Mouse (Mus musculus) MEL (cell line): ENCODE data around the gene Ski. TPM values are rescaled to one million over a fixed set of nuclear protein-coding genes. Genes with fewer than 3 reads are reported as not detected.
A peak's percentile ranks its signal among the peaks of the same experiment; 100 is the strongest.

ENCODE experiments used
- DNase-seq: peaks from one replicate; pipeline ENCODE4 v3.0.0; 2011; ENCODE audit warnings: low read depth, low spot score
- H3K27ac ChIP-seq: 2 replicates; pipeline ENCODE4 v1.5.1; 2012; ENCODE audit warnings: low read depth, mild to moderate bottlenecking, control low read depth, low read length, moderate library complexity; ENCODE audit not compliant: control insufficient read depth
- H3K27me3 ChIP-seq, 2 experiments: fragments of 150-350 bp in 1 of 2; sonication (generic) in 1 of 2; 2 replicates each; pipeline ENCODE4 v1.6.1; 2012; ENCODE audit warnings: low read length in 2 of 2, mild to moderate bottlenecking in 2 of 2, improper control_type of control experiment in 1 of 2, moderate library complexity in 1 of 2; ENCODE audit not compliant: insufficient read depth in 2 of 2, control insufficient read depth in 1 of 2
- H3K36me3 ChIP-seq, 2 experiments: 2 replicates each; pipeline ENCODE4 v1.6.1; 2012 to 2014; ENCODE audit warnings: low read length in 2 of 2, improper control_type of control experiment in 1 of 2, inconsistent platforms in 1 of 2, mild to moderate bottlenecking in 1 of 2; ENCODE audit not compliant: insufficient read depth in 2 of 2, control insufficient read depth in 1 of 2
- H3K4me1 ChIP-seq, 2 experiments: fragments of 150-350 bp in 1 of 2; sonication (generic) in 1 of 2; 2 replicates each; pipeline ENCODE4 v1.6.1; 2012; ENCODE audit warnings: low read length in 2 of 2, improper control_type of control experiment in 1 of 2, mild to moderate bottlenecking in 1 of 2; ENCODE audit not compliant: insufficient read depth in 2 of 2, control insufficient read depth in 1 of 2
- H3K4me3 ChIP-seq, 2 experiments: fragments of 150-350 bp in 1 of 2; sonication (generic) in 1 of 2; 2 replicates each; pipeline ENCODE4 v1.5.1; 2012; ENCODE audit warnings: low read depth in 2 of 2, low read length in 2 of 2, mild to moderate bottlenecking in 2 of 2, moderate library complexity in 2 of 2, control low read depth in 1 of 2, improper control_type of control experiment in 1 of 2; ENCODE audit not compliant: control insufficient read depth in 1 of 2, insufficient read depth in 1 of 2
- H3K79me2 ChIP-seq: 2 replicates; pipeline ENCODE4 v1.6.1; 2012; ENCODE audit warnings: mild to moderate bottlenecking, low read length, moderate library complexity; ENCODE audit not compliant: control insufficient read depth, poor library complexity, insufficient read depth
- H3K9ac ChIP-seq: 2 replicates; pipeline ENCODE4 v1.6.1; 2012; ENCODE audit warnings: low read depth, mild to moderate bottlenecking, control low read depth, low read length, moderate library complexity; ENCODE audit not compliant: control insufficient read depth, poor library complexity, severe bottlenecking
- H3K9me3 ChIP-seq: fragments of 150-350 bp; sonication (generic); replicated peaks from 2 replicates; pipeline ENCODE4 v1.6.1; 2012; ENCODE audit warnings: mild to moderate bottlenecking, low read length, improper control_type of control experiment, moderate library complexity; ENCODE audit not compliant: insufficient read depth
- EP300 ChIP-seq, 2 experiments: IDR thresholded peaks; 2 replicates each; pipeline ENCODE4 v1.6.1; 2011; ENCODE audit warnings: improper control_type of control experiment in 2 of 2, low read length in 2 of 2, low read depth in 1 of 2, mild to moderate bottlenecking in 1 of 2
- ETS1 ChIP-seq: IDR thresholded peaks from 2 replicates; pipeline ENCODE4 v1.6.1; 2012; ENCODE audit warnings: low read depth, mild to moderate bottlenecking, inconsistent platforms, low read length, improper control_type of control experiment, moderate library complexity
- GATA1 ChIP-seq: IDR thresholded peaks from 2 replicates; pipeline ENCODE4 v1.6.1; 2011; ENCODE audit warnings: low read depth, low read length, improper control_type of control experiment
- MAFK ChIP-seq: IDR thresholded peaks from 2 replicates; pipeline ENCODE4 v1.6.1; 2011; ENCODE audit warnings: low read depth, mild to moderate bottlenecking, low read length, improper control_type of control experiment, borderline replicate concordance
- MAX ChIP-seq: IDR thresholded peaks from 2 replicates; pipeline ENCODE4 v1.6.1; 2011; ENCODE audit warnings: low read length, improper control_type of control experiment
- MYB ChIP-seq: IDR thresholded peaks from 2 replicates; pipeline ENCODE4 v1.6.1; 2011; ENCODE audit warnings: mild to moderate bottlenecking, low read depth, low read length, improper control_type of control experiment
- POLR2AphosphoS2 ChIP-seq: IDR thresholded peaks from 2 replicates; pipeline ENCODE4 v1.6.1; 2011; ENCODE audit warnings: low read length, improper control_type of control experiment
- POLR2AphosphoS5 ChIP-seq: IDR thresholded peaks from 2 replicates; pipeline ENCODE4 v1.6.1; 2012; ENCODE audit warnings: low read depth, borderline replicate concordance, mild to moderate bottlenecking, inconsistent platforms, low read length, moderate library complexity, mixed read lengths
- RAD21 ChIP-seq: IDR thresholded peaks from 2 replicates; pipeline ENCODE4 v1.6.1; 2011; ENCODE audit warnings: mild to moderate bottlenecking, low read depth, low read length, improper control_type of control experiment
- RCOR1 ChIP-seq: IDR thresholded peaks from 2 replicates; pipeline ENCODE4 v1.6.1; 2012; ENCODE audit warnings: low read depth, mild to moderate bottlenecking, inconsistent platforms, low read length, improper control_type of control experiment
- SIN3A ChIP-seq: IDR thresholded peaks from 2 replicates; pipeline ENCODE4 v1.6.1; 2012; ENCODE audit warnings: low read length, improper control_type of control experiment, inconsistent platforms
- TAL1 ChIP-seq: IDR thresholded peaks from 2 replicates; pipeline ENCODE4 v1.6.1; 2012; ENCODE audit warnings: mild to moderate bottlenecking, inconsistent platforms, low read length, moderate library complexity, mixed read lengths
- TCF12 ChIP-seq: IDR thresholded peaks from 2 replicates; pipeline ENCODE4 v1.6.1; 2014; ENCODE audit warnings: low read depth, mild to moderate bottlenecking, inconsistent platforms, low read length, improper control_type of control experiment, moderate library complexity
- ZKSCAN1 ChIP-seq: IDR thresholded peaks from 2 replicates; pipeline ENCODE4 v1.6.1; 2012; ENCODE audit warnings: low read depth, mild to moderate bottlenecking, inconsistent platforms, low read length, improper control_type of control experiment, moderate library complexity
- polyA plus RNA-seq, 2 experiments: library from polyadenylated mRNA; stranded (reverse) in 1 of 2; unstranded in 1 of 2; fragments of >175 nt in 1 of 2; fragments of >200 nt in 1 of 2; gene quantifications; 2 replicates each; pipeline versions ENCODE4 v1.2.1 to v1.2.4; 2012; ENCODE audit warnings: low replicate concordance in 2 of 2, low read depth in 1 of 2; ENCODE audit not compliant: insufficient read length in 2 of 2, insufficient read depth in 1 of 2, missing spikeins in 1 of 2
- total RNA-seq: library from RNA; depleted of rRNA; stranded (reverse); fragments of 300-350 nt; gene quantifications from 2 replicates; pipeline ENCODE4 v1.2.3, GENCODE M21; 2012

Ski gene
- total and polyA plus RNA-seq, 3 experiments: 6.9 to 16.1 TPM; not detected in 1

DNA sequence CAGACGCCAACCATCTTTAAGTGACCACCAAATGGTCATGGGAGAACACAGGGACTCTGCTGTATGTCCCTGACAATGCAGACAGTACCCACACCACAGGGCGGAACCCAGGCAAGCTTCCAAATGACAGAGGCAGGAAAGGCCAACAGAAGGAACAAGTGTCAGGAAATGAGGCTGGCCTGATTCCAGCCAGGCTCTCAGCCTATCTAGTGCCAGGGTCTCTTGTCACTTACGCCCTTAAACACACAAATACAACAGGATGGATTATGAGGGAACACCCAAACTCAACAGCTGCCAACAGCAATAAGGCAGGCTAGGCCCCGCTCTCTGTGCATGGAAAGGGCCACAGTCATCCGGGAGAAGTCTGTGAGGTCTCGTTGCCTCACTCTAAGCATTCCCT, 57.8 kb downstream of the Ski start:
- no peak overlapping the region for H3K9ac ChIP-seq
- TF ChIP-seq ETS1 (peak; percentile 42; the same call in 1 of the 2 replicates), POLR2AphosphoS2 (no peak), RAD21 (no peak), RCOR1 (no peak), MAFK (no peak), TAL1 (peak; percentile 10), POLR2AphosphoS5 (no peak), GATA1 (no peak), MAX (no peak), SIN3A (peak; percentile 61; the same call in 1 of the 2 replicates), TCF12 (no peak), ZKSCAN1 (no peak), EP300 (IDR thresholded peaks at IDR 0.05; ENCODE audit: low read depth in 1 of 2, low read length in 2 of 2) (peak; percentile 33 to 53; a peak in 2 of 4 replicates)
- no peaks in the 10 kb centered on the region for H3K9me3 ChIP-seq
- H3K4me3 ChIP-seq: no peak overlapping the region
- H3K79me2 ChIP-seq: peaks cover 6% of the 10 kb centered on the region
- H3K36me3 ChIP-seq: peaks cover 0 to 34% of the 10 kb centered on the region in 2 experiments; a peak in 2 of 4 replicates
- H3K27ac ChIP-seq: peak overlapping the region; percentile 62
- peaks cover 16 to 51% of the 10 kb centered on the region in 2 experiments for H3K4me1 ChIP-seq
- peak; percentile 75 for DNase-seq
- H3K27me3 ChIP-seq: no peaks in the 10 kb centered on the region

GRCm38 (mm10) chr4:155163685-155164084, 58.7 kb downstream of the Ski start:
- H3K27ac ChIP-seq: peak overlapping the region; percentile 13; the same call in 1 of the 2 replicates
- peaks cover 6% of the 10 kb centered on the region for H3K79me2 ChIP-seq
- TF ChIP-seq SIN3A: no peak
- H3K4me3 ChIP-seq: no peak overlapping the region
- no peak for DNase-seq
- peaks cover 0 to 34% of the 10 kb centered on the region in 2 experiments; a peak in 2 of 4 replicates for H3K36me3 ChIP-seq
- H3K9me3 ChIP-seq: no peaks in the 10 kb centered on the region
- no peak overlapping the region for H3K9ac ChIP-seq
- H3K4me1 ChIP-seq: peaks cover 16 to 51% of the 10 kb centered on the region in 2 experiments
- H3K27me3 ChIP-seq: no peaks in the 10 kb centered on the region

GRCm38 (mm10) chr4:155163320-155163651, 59.1 kb downstream of the Ski start:
- peak overlapping the region; percentile 77 for H3K27ac ChIP-seq
- peak overlapping the region; percentile 45; the same call in 1 of the 2 replicates for H3K9ac ChIP-seq
- peaks cover 16 to 51% of the 10 kb centered on the region in 2 experiments for H3K4me1 ChIP-seq
- H3K36me3 ChIP-seq: peaks cover 0 to 34% of the 10 kb centered on the region in 2 experiments; a peak in 2 of 4 replicates
- no peak overlapping the region for H3K4me3 ChIP-seq
- no peaks in the 10 kb centered on the region for H3K9me3 ChIP-seq
- H3K27me3 ChIP-seq: no peaks in the 10 kb centered on the region
- TF ChIP-seq GATA1 (peak; percentile 14; the same call in 1 of the 2 replicates), ETS1 (0 out of 2 replicates have a peak, but pooled peaks have one; percentile 9), MYB (no peak), SIN3A (no peak)
- DNase-seq: no peak
- peaks cover 6% of the 10 kb centered on the region for H3K79me2 ChIP-seq
